Mouse (Mus musculus): Measurements from ENCODE around the gene Thbd. TPM values are rescaled to one million over a fixed set of nuclear protein-coding genes. Genes with fewer than 3 reads are reported as not detected.

The Thbd gene
- polyA plus RNA-seq, 1 experiment from 2014 or later, result 7.3 TPM

DNA sequence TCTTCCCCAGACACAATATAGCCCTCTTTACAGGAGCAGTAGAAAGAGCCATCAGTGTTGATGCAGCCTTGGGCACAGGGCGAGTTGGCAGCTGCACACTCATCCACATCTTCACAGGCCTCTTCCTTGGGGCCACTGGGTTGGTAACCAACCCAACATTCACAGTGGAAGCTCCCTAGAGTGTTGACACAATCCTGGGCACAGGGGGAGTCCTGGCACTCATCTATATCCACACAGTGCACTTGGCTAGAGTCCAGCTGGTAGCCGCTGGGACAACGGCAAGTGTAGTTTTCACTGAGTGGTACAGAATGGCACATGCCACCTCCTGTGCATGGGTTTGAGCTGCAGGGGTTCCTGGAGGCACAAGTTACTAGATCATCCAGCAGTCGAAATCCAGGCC, 34.2 kb upstream of the Thbd start:
- Histone ChIP-seq H3K4me3 (peak overlapping the region; percentile 24), H3K36me3 (replicated peaks) (no peaks in the 10 kb centered on the region), H3K27me3 (replicated peaks; ENCODE audit: low read depth, poor library complexity, severe bottlenecking) (no peaks in the 10 kb centered on the region), H3K27ac (replicated peaks) (no peak overlapping the region), H3K4me1 (peaks cover 24% of the 10 kb centered on the region), H3K9me3 (no peaks in the 10 kb centered on the region)
- 93% methylated on average over 4 of the region's 4 CpGs for WGBS
- no peak for DNase-seq (ENCODE audit: low spot score)

DNA sequence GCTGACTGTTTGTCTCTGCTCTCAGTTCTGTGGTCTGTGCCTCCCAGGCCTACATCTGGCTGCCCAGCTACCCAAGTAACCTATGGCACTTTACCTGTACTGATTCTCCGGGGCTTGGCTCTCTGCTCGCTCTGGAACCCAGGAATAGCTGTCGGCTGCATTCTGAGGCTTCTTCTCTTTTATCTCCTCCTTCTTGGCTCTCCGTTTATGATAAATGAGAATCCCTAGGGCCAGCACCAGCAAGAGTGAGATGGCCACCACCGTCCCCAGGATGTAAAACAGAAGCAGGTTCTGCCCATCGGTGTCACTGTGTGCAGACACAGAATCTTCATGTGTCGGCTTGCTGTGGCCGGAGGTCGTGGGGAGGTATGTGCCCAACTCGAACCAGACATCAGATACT, 33.4 kb upstream of the Thbd start:
- Histone ChIP-seq H3K36me3 (replicated peaks) (no peaks in the 10 kb centered on the region), H3K4me1 (peaks cover 24% of the 10 kb centered on the region), H3K27me3 (replicated peaks; ENCODE audit: low read depth, poor library complexity, severe bottlenecking) (no peaks in the 10 kb centered on the region), H3K4me3 (peak overlapping the region; percentile 24; the same call in 1 of the 2 replicates), H3K27ac (replicated peaks) (0 out of 2 replicates have a peak overlapping the region, but pooled peaks have one; percentile 30), H3K9me3 (no peaks in the 10 kb centered on the region)
- 82% methylated on average over 10 of the region's 10 CpGs for WGBS
- no peak for DNase-seq (ENCODE audit: low spot score)

GRCm38 (mm10) chr2:148439691-148440276, 31.8 kb upstream of the Thbd start:
- Histone ChIP-seq H3K36me3 (replicated peaks) (no peaks in the 10 kb centered on the region), H3K27ac (replicated peaks) (no peak overlapping the region), H3K9me3 (no peaks in the 10 kb centered on the region), H3K4me1 (peaks cover 24% of the 10 kb centered on the region), H3K4me3 (no peak overlapping the region), H3K27me3 (replicated peaks; ENCODE audit: low read depth, poor library complexity, severe bottlenecking) (no peaks in the 10 kb centered on the region)
- no peak for DNase-seq (ENCODE audit: low spot score)
- 62% methylated on average over 3 of the region's 3 CpGs for WGBS

DNA sequence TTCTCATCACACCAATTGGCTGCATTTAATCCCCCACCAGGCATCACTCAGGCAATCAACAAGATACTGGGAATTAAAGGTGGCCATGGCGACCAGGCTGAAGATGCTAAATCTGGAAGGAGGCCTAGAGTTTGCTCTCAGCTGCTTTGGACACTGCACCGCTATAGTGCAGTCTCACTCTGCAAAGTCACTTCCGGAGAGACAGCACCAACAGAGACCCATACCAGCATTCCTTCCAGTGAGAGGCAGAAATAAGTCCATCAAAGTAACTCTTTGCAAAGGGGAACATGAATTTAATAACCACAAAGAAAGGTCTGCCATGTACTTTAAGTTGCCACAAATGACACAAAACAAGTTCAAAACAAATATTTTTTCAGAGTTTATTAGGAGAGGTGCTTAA, 28.3 kb upstream of the Thbd start:
- Histone ChIP-seq H3K9me3 (no peaks in the 10 kb centered on the region), H3K27ac (replicated peaks) (no peak overlapping the region), H3K4me1 (peaks cover 12% of the 10 kb centered on the region), H3K36me3 (replicated peaks) (no peaks in the 10 kb centered on the region), H3K4me3 (no peak overlapping the region), H3K27me3 (replicated peaks; ENCODE audit: low read depth, poor library complexity, severe bottlenecking) (no peaks in the 10 kb centered on the region)
- no peak for DNase-seq (ENCODE audit: low spot score)
- WGBS, result 43% methylated on average over 3 of the region's 3 CpGs

DNA sequence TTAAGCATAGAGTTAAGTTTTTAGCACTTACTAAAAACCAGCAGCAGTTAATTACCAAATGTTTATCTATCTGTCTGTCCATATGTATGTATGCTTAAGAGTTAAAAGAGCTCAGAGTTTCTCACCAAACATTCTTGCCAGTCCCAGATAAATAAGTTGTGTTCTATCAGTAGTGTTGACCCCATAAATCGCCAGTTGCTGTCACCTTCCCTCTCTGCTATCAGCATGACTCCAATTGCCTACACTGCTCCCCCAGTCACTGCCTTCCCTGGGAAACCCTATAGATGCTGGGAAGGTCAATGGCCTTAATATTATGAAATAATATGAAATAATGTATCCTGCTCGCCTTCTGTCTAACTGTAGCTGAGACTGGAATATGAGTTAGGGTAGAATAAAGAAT, 24.4 kb upstream of the Thbd start:
- no peak overlapping the region for H3K4me3 ChIP-seq

GRCm38 (mm10) chr2:148430941-148431340, 23.0 kb upstream of the Thbd start:
- no peak for DNase-seq (ENCODE audit: low spot score)
- Histone ChIP-seq H3K27ac (replicated peaks) (no peak overlapping the region), H3K4me3 (no peak overlapping the region), H3K9me3 (no peaks in the 10 kb centered on the region), H3K36me3 (replicated peaks) (no peaks in the 10 kb centered on the region), H3K27me3 (replicated peaks; ENCODE audit: low read depth, poor library complexity, severe bottlenecking) (no peaks in the 10 kb centered on the region), H3K4me1 (no peaks in the 10 kb centered on the region)
- 80% methylated on average over 4 of the region's 4 CpGs for WGBS

More for the DNA sequence above, 24.4 kb upstream of the Thbd start:
- DNase-seq (ENCODE audit: low spot score), result no peak
- Histone ChIP-seq H3K36me3 (replicated peaks) (no peaks in the 10 kb centered on the region), H3K27ac (replicated peaks) (no peak overlapping the region), H3K9me3 (no peaks in the 10 kb centered on the region), H3K4me1 (no peaks in the 10 kb centered on the region), H3K27me3 (replicated peaks; ENCODE audit: low read depth, poor library complexity, severe bottlenecking) (no peaks in the 10 kb centered on the region)
- WGBS, result 70% methylated on average over 2 of the region's 2 CpGs

DNA sequence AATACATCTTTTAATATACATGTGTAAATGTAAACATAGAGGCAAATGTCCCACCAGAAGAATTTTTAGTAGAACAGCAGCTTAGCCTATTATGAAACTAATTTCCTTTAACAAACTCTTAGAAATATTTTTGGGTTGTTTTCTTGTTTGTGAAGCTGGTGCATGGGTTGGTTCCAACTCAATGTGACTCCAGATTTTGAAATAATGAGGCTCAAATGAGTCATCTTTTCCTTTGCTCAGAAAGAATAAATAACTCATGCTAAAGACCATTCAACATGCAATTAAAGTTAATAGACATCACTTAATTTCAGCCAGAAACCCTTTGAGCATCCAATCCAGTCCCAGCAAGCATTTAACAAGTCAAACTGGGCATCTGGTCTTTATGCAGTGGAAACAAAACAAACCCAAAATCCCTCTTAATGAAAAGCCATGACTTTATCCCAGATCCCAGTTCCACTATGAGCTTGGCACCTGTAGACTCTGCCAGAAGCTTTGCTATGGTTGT, 21.1 kb upstream of the Thbd start:
- Histone ChIP-seq H3K4me3 (no peak overlapping the region), H3K9me3 (no peaks in the 10 kb centered on the region), H3K36me3 (replicated peaks) (no peaks in the 10 kb centered on the region), H3K27ac (replicated peaks) (no peak overlapping the region), H3K27me3 (replicated peaks; ENCODE audit: low read depth, poor library complexity, severe bottlenecking) (no peaks in the 10 kb centered on the region), H3K4me1 (no peaks in the 10 kb centered on the region)
- no peak for DNase-seq (ENCODE audit: low spot score)

DNA sequence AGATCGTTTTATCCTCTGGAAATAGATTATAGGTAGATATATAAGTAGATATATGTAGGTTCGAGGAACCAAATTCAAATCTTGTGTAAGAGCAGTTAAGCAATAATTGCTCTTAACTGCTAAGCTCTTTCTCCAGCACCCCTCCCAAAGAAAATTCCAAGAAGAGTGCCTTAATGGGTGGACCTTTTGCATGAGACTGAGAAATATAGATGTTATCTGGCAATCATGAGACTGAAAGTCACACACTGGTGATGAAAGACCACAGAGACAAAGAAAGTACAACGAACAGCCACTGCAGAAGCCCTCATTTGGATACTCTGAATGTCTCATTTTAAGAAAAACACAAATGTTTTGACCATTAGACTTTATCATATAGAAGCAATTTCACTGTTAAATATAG, 20.5 kb upstream of the Thbd start:
- H3K27me3 ChIP-seq (replicated peaks; ENCODE audit: low read depth, poor library complexity, severe bottlenecking), result no peaks in the 10 kb centered on the region
- no peak overlapping the region for H3K4me3 ChIP-seq
- no peaks in the 10 kb centered on the region for H3K9me3 ChIP-seq
- DNase-seq (ENCODE audit: low spot score), result no peak
- H3K27ac ChIP-seq (replicated peaks), result no peak overlapping the region
- H3K36me3 ChIP-seq (replicated peaks), result no peaks in the 10 kb centered on the region
- no peaks in the 10 kb centered on the region for H3K4me1 ChIP-seq
- WGBS, result 86% methylated on average over 3 of the region's 3 CpGs

DNA sequence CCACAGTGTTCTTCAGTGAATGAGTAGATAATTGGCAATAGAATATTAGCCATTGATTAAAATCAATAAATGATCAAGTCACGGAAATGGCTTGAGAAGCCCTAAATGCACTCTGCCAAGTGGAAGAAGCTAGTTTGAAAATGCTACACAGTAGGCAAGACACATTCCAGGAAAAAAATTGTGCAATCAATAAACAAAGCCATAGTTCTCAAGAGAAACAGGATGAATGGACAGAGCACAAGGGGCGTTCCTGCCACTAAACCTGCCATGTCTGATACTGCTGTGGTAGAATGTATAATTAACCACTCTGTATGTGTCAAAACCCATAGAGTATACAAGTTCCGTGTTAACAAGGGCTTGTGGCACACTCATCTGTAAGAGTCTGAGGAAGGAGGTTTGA, 19.6 kb upstream of the Thbd start:
- Histone ChIP-seq H3K27me3 (replicated peaks; ENCODE audit: low read depth, poor library complexity, severe bottlenecking) (no peaks in the 10 kb centered on the region), H3K9me3 (no peaks in the 10 kb centered on the region), H3K4me1 (0 out of 2 replicates have a peak, but pooled peaks cover 2% of the 10 kb centered on the region), H3K27ac (replicated peaks) (no peak overlapping the region), H3K4me3 (no peak overlapping the region), H3K36me3 (replicated peaks) (no peaks in the 10 kb centered on the region)
- 83% methylated on average over 3 of the region's 3 CpGs for WGBS
- no peak for DNase-seq (ENCODE audit: low spot score)

- no peak for DNase-seq (ENCODE audit: low spot score)
- no peaks in the 10 kb centered on the region for H3K27me3 ChIP-seq (replicated peaks; ENCODE audit: low read depth, poor library complexity, severe bottlenecking)
- 69% methylated on average over 5 of the region's 5 CpGs for WGBS
- H3K36me3 ChIP-seq (replicated peaks), result no peaks in the 10 kb centered on the region
- H3K27ac ChIP-seq (replicated peaks), result no peak overlapping the region
- H3K9me3 ChIP-seq, result no peaks in the 10 kb centered on the region
- 0 out of 2 replicates have a peak, but pooled peaks cover 2% of the 10 kb centered on the region for H3K4me1 ChIP-seq
- no peak overlapping the region for H3K4me3 ChIP-seq
Measured at GRCm38 (mm10) chr2:148425709-148426382, 17.9 kb upstream of the Thbd start.

DNA sequence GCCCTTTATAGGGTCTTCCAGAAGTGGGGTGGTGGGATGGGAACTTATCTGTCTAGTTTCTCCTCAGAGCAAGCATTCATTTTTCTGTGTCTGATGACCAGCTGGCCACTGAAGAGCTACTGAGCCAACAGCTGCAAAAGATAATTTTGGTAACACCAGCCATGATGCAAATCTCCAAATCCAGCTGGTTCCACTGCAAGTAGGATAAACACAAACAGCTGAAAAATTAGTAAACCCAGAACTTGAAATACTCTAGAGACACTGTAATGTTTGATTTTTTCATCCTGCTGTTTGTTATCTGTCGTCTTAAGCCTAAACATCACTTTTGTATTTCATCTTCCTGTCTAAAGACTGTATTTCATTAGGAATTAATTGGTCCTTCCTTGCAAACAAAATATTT, 13.7 kb upstream of the Thbd start:
- H3K4me3 ChIP-seq, result no peak overlapping the region
- no peaks in the 10 kb centered on the region for H3K27me3 ChIP-seq (replicated peaks; ENCODE audit: low read depth, poor library complexity, severe bottlenecking)
- no peaks in the 10 kb centered on the region for H3K36me3 ChIP-seq (replicated peaks)
- no peaks in the 10 kb centered on the region for H3K9me3 ChIP-seq
- WGBS, result 57% methylated on average over 1 of the region's 1 CpGs
- peaks cover 8% of the 10 kb centered on the region; the same call in 1 of the 2 replicates for H3K4me1 ChIP-seq
- no peak overlapping the region for H3K27ac ChIP-seq (replicated peaks)
- DNase-seq (ENCODE audit: low spot score), result no peak

DNA sequence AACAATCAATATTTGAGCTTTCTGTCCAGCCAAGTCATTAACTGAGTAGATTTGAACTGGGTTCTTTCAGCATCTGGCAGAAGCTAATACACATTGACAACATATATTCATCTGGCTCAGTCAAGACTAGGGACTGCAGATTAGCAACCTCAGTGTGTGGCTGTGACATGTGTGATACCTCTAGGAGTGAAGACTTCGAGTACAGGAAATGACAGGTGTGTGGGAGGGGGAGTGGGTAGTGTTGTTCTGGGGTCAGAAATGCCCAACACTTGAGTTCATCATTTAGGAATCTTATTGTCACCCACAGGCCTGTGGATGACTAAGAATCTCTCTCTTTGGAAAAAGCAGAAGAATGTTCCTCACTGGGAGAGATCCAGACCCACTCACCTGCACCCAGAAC, 13.1 kb upstream of the Thbd start:
- Histone ChIP-seq H3K27ac (replicated peaks) (no peak overlapping the region), H3K4me3 (no peak overlapping the region), H3K36me3 (replicated peaks) (no peaks in the 10 kb centered on the region), H3K9me3 (no peaks in the 10 kb centered on the region), H3K4me1 (peaks cover 13% of the 10 kb centered on the region; the same call in 1 of the 2 replicates), H3K27me3 (replicated peaks; ENCODE audit: low read depth, poor library complexity, severe bottlenecking) (no peaks in the 10 kb centered on the region)
- no peak for DNase-seq (ENCODE audit: low spot score)
- whole genome bisulfite sequencing, result 65% methylated on average over 1 of the region's 1 CpGs

DNA sequence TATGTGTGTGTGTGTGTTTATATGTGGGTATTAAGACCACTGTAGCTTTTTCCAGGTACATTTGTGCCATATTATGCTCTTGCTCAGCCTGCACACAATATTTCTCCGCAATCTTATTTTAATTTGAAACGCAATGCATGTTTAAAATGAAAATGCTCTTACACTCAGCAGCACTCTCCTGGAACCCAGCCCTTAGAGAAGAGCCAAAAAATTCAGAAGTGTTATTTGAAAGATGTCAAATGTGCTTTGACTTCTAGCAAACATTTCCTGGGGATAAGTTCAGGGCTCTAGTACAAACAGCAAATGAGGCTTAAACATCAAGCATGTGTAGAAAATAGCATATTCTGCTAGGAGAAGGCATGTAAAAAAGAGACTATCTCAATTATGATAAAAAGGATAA, 11.8 kb upstream of the Thbd start:
- 87% methylated on average over 2 of the region's 2 CpGs for WGBS
- no peaks in the 10 kb centered on the region for H3K9me3 ChIP-seq

More for the DNA sequence above, 11.8 kb upstream of the Thbd start:
- no peak overlapping the region for H3K4me3 ChIP-seq
- H3K36me3 ChIP-seq (replicated peaks), result no peaks in the 10 kb centered on the region
- H3K27ac ChIP-seq (replicated peaks), result no peak overlapping the region
- no peak for DNase-seq (ENCODE audit: low spot score)
- H3K27me3 ChIP-seq (replicated peaks; ENCODE audit: low read depth, poor library complexity, severe bottlenecking), result no peaks in the 10 kb centered on the region
- H3K4me1 ChIP-seq, result peaks cover 13% of the 10 kb centered on the region; the same call in 1 of the 2 replicates
